Mouse (Mus musculus): ENCODE measurements around the gene Chst10.

The Chst10 gene
- long read RNA-seq, experiment 1, partial matches to known transcripts, result 0 of 1 reads
- long read RNA-seq, experiment 1, other reads (novel, unspliced or antisense), result 1 of 1 reads
- long read RNA-seq, experiment 2, result 0 reads

DNA sequence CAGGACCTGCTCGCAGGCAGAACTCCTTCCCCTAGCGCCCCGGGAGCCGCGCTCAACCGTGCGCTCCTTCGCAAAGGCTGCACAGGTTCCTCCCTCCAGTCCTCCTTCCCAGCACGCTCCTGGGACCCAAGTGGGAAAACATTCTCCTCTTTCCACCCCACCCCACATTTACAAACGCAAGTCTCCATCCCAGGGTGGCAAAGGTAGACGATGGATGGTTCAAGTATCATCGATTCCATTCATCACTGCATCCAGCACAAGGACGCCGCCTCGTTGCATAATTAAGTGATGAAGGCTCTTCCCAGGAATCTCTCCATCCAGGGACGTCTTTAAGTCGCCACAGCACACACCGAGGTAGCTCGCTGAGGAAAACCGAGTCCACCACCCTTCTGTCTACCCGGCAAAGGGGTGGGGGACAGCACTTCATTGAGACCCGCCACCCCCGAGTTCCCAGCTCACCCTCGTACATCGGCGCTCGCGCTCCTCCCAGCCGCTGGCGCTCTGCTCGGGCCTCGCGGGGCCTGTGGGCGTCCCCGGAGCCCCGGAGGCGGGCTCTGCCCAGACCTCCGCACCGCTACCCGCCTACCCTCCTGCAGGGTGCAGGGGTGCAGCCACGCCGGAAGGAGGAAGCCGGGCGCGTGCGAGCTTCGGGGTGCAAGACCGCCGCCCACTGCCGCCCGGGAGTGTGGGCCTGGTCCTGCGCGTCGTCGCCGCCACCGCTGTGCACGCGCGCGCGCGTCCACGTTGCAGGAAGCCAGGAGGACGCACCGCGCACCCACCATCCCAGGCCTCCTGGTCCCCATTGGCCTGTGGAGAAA, at the start of gene Chst10:
Gene Chst10 (minus strand): TSS at position 731 of the 818 bp plus-strand sequence.
- intact Hi-C loops (cut with DNase I), result no loop called here

DNA sequence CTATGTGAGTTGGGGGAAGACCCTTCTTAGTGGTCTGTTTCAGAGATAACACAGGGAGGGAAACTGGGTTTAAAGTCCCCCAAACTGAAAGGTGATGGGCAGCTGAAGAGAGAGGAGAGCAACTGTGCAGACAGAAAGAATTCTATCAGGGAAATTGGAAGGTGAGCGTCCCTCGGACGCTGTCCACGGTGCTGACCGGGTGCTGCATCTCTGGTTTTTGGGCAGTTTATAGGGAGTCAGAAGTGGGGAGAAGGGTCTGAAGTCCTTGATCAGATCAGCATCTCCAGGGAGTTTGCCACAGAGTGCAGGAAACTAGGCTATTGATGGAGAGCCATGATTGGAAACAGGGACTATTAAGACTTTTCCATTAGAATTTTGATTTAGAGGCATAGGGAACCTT, 41.6 kb upstream of the Chst10 start:
- intact Hi-C loops (cut with DNase I), result no loop called here

DNA sequence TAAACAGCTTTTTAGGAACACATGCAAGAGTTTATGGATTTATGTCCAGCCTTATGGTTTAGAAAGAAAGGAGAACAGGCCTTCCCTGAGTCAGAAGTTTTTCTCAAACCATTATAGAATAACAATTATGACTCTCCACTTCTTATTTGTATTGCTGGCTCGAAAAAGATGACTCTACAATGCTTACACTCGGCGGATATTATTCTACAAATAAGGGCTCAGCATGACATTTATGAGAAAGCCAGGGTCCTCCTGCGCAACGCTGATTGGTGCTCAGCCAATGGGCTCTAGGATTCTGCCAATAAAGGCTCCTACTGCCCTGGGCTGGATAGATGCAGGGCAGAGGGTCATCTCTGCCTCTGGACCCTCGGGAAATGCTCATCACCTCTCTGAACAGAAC, 40.9 kb upstream of the Chst10 start, which contains the start of gene Nms:
Gene Nms (plus strand): TSS at position 301 of the 400 bp plus-strand sequence.
- intact Hi-C loops (cut with DNase I), result no loop called here

DNA sequence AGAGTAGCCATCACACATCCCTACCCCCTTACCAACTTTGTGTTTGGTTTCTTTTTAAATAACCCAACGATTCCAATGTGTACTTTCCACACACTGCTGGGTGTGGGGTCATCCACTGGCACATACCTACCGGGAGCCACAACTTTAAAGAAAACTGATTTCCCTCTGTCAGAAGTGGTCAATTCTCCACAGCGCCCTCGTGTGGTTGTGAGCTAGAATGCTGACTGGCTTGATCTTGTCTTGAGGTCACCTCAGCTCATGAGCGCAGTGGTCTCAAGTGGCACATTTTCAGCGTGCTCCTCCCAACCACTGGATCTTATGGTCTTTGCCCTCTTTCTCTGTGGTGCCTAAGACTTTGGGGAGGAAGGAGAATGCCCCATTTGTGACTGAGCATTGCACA, 38.8 kb upstream of the Chst10 start:
- intact Hi-C loops (cut with DNase I), result loop anchor here (2.0 kb wide), 1 partner anchor 74 kb away; no protein-coding TSS in a partner anchor

DNA sequence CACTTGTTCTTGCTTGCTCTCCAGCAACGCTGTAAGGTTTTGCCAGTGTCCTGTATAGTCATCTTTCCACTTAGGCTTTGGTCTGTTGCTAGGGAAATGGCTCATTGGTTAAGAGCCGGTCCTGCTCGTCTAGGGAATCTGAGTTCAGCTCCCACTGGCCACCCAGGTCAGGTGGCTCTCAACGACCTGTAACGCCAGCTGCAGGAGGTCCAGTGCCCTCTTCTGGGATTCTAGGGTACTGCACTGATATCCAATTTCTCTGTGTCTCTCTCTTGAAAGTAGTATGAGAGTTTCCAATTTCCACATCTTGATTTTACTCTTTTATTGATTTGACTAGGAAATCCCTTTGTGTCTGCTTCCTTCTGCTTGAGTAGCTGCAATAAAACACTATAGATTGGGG, 36.7 kb upstream of the Chst10 start:
- intact Hi-C loops (cut with DNase I), result no loop called here

DNA sequence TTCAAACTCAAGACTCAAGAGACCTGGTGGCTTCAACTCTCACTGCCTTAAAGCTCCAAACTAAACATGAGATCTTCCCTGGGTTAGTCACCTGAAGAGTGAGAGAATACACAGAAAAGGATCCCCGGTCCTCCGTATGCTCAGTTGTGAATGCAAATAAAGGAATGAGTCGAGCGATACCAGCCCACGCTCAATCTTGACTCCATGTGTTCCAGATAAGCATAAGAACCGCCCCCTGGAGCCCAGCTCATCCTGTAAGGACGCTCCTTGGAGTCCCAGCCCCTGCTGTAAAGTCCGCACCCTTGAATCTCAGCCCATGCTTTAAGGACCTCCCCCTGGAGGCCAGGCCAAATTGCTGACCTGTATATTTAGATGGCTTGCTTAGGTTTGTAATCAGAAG, 32.8 kb upstream of the Chst10 start:
- intact Hi-C loops (cut with DNase I), result no loop called here

DNA sequence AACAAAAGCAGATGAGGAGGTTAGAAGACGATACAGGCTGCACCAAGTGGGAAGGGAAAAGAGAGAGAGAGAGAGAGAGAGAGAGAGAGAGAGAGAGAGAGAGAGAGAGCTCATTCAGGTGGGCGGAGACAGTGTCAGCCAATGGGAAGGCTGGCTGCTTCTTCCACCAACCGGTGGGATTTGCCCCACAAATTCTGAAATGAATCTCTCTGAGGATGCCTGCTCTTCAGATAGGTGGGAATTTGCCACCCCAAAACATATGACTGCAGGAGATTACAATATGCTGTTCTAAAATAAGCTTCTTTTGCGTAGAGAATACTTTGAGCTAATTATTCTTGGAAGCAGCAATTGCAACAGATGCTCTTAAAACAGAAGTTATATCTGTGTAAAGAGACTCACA, 31.5 kb upstream of the Chst10 start:
- intact Hi-C loops (cut with DNase I), result no loop called here

DNA sequence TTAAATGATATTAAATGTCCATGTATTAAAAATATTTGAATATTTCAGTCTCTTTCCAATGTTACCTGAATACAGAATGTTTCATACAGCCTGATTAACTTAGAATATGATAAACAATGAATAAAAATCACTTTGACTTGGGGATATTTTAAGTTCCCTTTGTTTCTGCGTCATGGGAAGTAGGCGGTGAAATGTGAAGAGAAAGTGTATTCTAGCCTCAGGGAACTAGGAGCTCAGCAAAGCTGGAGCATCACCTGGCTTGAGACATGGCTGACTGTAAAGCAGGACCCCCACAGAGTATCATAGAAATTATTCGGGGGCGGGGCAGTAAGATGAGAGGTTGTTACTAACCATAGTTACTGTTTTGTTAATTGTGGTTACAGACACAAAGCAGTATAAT, 31.0 kb upstream of the Chst10 start:
- intact Hi-C loops (cut with DNase I), result no loop called here

DNA sequence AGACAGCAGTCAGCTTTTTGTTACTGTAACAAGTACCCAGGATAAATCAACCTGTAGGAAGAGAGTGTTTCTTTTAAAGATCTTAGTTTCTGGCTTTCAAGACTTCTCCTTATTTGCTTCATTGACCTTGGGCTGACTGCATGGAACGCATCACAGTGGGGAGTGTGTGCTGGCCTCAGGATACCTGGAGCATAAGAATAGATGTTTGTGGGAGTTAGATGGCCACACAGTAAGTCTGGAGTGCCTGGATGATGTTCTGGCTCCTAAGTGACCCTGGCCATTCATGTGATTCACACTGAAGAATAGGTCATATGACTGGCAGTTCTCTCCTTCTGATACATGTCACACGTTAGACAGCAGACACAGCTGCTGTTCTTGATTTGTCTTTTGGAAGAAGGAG, 6.0 kb upstream of the Chst10 start:
- intact Hi-C loops (cut with DNase I), result no loop called here

DNA sequence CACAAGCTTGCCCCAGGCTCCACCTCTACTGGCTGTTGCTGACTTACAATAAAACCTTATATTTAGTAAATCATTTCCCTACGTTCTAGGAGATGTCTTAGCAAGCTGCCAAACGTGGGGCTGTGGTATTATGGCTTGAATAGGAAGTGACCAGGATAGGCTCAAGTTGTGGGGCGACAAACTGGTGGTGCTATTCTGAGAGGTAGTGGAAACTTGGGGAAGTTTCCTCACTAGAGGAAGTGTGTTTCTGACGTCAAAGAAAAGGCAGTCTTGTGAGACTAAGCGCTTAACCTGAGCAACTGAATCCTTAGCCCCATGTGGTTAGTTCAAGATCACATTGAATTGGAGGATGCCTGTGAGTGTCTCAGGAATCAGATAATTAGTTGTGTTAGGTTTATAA, 4.6 kb upstream of the Chst10 start:
- intact Hi-C loops (cut with DNase I), result no loop called here

DNA sequence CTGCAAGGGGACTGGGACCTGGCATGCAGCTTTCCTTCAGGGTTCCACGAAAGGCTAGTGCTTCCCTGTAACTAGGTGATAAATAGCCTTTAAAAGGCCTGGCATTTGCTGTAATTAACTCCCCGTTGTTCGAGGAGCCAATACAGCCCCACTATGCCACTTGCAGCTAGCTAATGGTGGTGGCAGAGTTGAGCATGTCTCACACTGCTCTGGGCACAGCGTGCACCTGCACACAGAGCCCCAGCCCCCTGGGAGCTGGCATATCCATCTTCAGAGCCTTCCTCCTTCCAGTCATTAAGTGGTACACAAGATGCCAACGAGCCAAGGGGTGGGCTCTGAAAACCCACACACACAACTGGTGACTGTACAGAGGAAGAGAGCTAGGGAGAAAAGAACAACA, 4.9 kb downstream of the Chst10 start:
- intact Hi-C loops (cut with DNase I), result no loop called here

DNA sequence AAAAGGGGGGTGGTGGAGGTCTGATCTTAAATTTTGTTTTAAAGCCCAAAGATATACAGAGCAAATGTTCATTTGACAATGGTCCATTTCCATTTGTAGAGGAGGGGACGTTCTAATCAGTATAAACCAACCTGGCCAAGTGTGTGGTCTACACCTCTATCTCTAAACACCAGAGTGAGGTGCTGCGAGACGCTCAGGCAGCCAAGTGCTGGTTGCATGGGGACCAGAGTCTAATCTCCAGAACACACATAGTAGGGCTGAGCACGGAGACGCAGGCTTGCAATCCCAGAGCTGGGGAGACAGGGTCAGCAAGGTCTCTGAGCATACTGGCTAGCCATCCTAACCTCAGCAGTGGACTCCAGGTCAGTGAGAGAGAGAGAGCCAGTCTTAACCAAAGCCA, 6.5 kb downstream of the Chst10 start:
- intact Hi-C loops (cut with DNase I), result no loop called here

DNA sequence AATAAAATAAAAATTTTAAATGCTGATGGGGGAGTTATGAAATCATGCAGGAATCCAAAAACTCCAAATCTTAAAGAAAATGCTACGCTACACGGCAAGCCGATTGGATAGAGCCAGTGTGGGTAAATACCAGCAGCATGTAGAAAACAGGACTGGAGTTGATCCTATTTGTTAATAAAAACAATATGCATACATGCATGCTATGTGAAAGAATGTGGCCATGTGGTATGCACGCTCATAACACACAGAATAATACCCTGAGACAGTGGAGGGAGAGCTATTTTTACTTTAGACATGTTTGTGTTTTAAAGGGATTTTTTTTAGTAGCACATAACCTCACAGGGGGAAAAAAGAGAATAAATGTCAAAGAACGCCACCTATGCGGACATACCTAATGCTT, 9.2 kb downstream of the Chst10 start:
- intact Hi-C loops (cut with DNase I), result no loop called here

DNA sequence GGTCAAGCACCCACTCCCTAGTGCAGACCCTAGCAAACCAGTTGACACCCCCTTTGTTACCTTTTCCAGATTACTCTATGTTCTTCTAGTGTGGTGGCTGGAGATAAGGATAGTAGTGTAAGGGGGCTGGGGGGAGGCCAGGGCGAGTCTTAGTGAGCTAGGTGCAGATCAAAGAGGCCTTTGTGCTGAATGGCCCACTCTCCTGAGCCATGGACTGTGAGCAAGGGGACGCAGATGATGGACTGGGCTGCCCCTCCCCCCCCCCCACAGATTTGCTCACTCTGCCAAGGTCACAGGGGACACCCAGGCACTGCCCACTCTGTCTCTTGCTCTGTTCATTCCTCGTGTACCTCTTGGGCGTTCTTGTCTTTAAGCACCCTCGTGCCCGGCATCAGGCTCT, 10.9 kb downstream of the Chst10 start:
- intact Hi-C loops (cut with DNase I), result no loop called here

DNA sequence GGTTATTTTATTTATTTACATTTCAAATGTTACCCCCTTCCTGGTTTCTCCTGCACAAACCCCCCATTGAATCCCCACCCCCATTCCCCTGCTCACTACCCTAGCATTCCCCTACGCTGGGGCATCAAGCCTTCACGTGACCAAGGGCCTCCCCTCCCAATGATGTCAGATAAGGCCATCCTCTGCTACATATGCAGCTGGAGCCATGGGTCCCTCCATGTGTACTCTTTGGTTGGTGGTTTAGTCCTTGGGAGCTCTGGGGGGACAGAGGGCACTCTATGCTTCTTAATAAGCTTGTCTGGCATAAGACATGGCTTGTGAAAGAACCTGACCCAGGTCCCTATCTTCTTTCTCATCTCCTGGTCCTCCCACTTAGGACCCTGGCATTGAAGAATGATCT, 11.4 kb downstream of the Chst10 start:
- intact Hi-C loops (cut with DNase I), result no loop called here

DNA sequence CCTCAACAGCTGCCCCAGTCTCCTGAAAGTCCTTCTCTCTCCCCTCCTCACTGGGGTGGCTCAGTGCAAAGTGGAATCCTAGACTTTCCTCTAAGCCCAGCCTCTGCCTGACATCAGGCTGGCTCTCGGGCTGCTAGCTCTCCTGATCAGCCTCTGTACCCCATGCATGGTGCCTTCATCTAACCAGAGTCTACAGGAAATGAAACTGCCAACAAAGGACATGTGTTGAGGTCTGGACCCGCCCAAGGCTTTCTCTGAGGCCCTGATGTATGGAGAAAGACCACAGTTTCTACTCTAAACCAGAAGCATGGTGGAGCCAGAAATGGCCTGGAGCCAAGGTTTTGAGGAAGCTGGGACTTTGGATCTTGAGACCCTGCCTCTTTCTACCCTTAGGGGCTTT, 12.0 kb downstream of the Chst10 start:
- intact Hi-C loops (cut with DNase I), result no loop called here

DNA sequence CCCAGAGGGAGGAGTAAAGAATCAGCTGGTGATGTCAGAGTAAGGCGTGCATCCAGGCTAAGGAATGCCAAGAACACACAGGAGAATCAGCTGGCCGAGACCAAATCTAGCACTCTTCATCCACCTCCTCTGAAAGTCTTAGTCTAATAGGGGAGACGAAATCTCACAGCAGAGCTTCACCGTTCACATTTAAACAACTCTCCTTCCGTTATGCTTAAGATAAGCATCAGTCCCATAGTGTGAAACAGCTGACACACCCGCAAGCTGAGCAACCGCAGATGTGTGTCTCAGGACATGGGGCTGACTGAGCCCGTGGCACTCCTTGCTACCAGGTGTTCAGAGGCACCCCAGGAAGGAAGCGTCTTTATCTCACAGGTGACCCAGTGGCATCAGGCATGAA, 14.2 kb downstream of the Chst10 start:
- intact Hi-C loops (cut with DNase I), result no loop called here

DNA sequence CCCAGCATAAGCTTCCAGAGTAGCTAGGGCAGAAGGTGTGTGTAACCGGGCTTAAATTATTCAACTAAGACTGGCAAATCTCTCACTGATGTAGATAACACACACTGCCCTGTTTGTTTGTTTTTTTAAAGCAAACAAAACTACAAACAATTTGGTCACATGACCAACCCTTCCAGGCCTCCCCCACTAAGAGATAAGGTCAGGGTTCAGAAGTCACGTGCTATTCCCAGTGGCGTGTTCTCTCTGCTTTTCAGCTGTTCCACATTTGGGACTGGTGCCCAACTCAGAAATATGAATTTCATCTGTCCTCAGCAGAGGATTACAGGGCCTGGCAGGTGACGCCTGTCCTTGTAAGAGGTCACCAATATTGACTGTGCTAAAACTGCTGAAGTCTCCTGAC, 15.2 kb downstream of the Chst10 start:
- intact Hi-C loops (cut with DNase I), result no loop called here

DNA sequence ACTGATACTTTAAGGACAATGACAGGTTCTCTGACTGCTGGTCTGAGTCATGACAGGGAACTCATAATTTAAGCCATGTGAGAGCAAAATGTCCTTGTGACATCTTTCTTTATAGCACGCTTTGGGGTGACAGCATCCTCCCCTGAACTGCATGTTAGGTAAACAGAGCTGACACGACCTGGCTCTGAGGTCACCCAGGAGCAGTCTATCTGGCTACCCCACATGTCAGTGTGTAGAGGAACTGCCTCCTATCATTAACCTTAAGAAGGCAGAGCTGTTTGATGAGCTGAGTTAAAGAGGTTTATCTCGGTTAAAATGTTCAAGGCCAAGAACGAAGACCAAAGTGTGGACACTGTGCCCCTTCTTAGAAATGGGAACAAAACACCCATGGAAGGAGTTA, 16.6 kb downstream of the Chst10 start:
- intact Hi-C loops (cut with DNase I), result no loop called here

DNA sequence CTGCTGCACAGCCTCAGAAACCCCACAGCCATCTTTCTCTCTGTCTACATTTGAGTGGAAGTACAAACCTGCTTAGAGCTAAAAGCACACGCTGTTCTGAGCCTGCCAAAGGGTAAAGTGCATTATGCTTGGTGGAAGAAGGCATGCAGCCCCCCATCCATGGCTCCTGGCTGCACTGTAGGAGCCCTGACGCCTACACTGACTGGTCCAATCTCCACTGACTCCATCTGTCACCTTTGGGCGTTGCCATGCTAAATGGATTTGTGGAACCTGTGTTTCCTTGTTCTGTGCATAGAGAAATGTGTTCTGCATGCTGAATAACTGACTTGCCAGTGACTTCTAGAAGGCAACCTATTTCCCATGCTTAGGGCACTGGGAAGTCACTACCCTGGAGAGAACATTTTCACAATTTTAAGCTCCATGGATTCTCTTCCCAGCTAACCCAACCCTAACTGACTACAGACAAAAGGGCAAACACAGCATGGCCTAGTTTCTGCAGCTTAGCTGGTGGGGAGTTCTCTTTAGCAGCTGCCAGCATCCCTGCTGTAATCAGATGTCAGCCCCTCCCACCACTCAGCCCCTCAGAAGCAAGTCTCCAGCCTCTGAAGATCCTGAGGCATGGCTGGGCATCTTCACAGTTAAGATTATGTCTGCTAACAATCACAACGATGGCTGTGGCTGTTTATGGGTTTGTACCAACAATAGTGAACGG, 21.1 kb downstream of the Chst10 start:
- intact Hi-C loops (cut with DNase I), result no loop called here

DNA sequence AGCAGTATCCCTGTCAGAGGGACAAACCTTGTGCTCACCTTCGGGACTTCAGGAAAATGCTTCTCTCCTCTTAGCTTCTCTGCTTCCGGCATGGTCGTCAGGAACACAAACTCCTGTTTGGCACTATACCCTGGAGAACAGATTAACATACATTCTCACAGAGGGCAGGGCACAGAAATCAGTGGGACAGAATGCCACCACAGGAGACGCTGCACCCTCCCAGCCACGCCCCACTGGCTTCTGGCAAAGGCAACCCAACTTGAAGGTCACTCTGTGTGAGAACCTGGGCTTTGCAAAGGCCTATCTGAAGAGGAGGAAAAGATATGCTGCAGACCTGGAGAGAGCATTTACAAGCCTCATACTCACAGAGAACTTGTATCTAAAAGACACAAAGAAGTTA, 24.1 kb downstream of the Chst10 start:
- intact Hi-C loops (cut with DNase I), result no loop called here

DNA sequence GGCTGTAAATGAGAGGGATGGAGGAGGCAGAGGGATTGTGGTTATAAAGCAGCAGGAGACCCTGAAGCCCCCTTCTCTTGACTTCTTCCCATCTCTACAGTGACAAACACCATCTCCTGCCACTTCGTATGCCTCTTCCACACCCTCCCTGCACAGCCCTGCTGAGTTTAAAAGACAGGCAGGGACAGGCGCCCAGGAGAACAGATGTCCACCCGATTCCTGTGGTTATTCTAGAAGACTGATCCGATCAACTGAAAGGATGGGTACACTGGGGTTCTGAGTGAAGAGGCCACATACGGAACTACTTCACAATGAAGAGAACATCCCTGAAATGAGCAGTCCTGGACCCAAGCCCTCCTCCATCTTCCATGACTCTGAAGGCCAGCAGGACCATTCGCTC, 26.1 kb downstream of the Chst10 start:
- intact Hi-C loops (cut with DNase I), result no loop called here
